Mouse (Mus musculus): ENCODE measurements around the gene Sirpa. TPM values are rescaled to one million over a fixed set of nuclear protein-coding genes. Genes with fewer than 3 reads are reported as not detected.

The Sirpa gene
- polyA plus RNA-seq, 1 experiment = 39.3 TPM

- no peak for DNase-seq (ENCODE audit: low spot score)
Observed at GRCm38 (mm10) chr2:129632324-129632723, 39.7 kb downstream of the Sirpa start.

- DNase-seq (ENCODE audit: low spot score) = no peak
Observed at GRCm38 (mm10) chr2:129633077-129633732, 40.6 kb downstream of the Sirpa start.

DNA sequence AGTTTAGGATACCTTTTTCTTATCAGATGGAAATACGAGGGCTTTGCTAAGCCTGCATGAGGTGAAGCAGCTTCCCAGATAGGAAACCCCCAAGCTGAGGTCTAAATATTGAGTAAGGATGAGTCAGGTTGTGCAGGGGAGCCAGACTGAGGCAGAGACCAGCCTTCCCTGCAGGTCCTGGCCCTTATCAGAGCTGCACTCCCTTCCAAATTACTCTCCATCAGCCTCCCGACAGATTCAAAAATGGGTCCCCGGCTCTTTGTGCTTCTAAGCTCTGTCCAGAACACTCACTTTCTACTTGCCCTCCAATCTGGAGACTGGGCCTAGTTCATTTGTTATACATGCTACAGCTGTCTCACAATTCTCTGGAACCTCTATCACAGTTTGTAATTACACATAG lies 41.3 kb downstream of the Sirpa start:
- DNase-seq (ENCODE audit: low spot score) = no peak

GRCm38 (mm10) chr2:129652616-129653015 lies 60.0 kb downstream of the Sirpa start:
- no peak for DNase-seq (ENCODE audit: low spot score)

- no peak for DNase-seq (ENCODE audit: low spot score)
Observed at GRCm38 (mm10) chr2:129653632-129654031, 61.0 kb downstream of the Sirpa start.

DNA sequence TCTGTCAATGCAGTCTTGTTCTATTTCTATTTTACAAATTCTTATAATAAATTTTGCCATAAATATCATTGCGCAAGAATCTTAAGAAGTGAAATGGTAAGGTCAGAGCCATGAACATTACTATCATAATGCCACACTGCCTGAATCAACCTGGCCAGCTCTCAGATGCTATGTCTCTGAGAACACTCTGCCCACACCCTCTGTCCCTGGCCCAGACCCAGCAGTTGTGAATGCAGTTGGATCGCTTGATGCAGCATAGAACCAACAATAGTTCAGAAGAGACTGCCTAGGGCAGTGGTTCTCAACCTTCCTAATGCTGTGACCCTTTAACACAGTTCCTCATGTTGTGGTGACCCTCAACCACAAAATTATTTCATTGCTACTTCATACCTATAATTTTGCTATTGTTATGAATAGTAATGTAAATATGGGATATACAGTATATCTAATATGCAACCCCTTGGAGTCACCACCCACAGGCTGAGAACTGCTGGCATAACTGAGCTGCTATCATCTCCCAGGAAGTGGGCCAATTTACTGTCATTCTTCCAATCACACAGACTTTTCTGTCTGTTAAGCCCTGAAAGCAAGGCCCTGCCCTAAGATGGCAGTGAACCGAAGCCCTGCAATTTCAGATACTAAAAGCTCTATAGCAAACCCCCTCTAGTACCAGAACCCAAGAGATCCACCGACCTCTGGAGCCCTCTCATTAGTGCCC lies 61.8 kb downstream of the Sirpa start:
- DNase-seq (ENCODE audit: low spot score) = no peak

DNA sequence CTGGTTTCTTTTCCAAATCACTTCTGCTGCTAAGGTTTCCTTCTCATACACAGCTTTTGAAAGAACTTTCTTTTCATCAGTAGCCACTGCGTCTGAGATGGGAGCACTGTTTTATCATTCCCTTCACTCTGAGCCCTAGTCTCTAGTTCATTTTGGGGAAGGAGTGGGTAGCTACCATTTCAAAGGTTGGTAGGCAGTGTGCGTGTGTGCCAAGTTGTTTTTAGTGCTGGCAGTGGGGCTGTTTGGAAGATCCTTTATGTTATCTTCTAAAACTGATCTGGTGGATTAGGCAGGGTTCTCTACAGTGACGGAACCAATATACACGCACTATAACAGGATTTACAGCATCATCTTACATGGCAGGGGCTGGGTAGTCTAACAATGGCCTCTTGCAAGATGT lies 62.4 kb downstream of the Sirpa start:
- DNase-seq (ENCODE audit: low spot score) = no peak

DNA sequence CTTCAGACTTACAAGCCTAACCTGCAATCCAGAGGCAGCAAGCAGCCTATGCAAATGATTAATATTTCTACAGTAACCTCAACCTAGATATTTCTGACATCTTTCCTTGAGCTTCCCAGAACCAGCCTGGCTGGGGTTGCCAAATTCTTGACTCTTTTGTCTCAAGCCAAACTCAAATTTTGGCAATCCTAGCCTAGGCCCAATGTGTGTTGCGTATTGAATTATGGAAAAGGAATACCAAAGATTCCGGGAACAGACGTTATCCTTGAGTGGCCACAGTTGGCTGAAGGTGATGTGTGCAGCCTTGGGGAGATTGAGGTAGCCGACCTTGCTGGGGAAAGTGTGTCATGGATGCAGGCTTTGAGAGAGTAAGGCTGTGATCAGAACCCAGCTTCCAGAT lies 66.2 kb downstream of the Sirpa start:
- DNase-seq (ENCODE audit: low spot score) = no peak

- DNase-seq (ENCODE audit: low spot score) = no peak
Observed at GRCm38 (mm10) chr2:129660020-129660419, 67.4 kb downstream of the Sirpa start.

DNA sequence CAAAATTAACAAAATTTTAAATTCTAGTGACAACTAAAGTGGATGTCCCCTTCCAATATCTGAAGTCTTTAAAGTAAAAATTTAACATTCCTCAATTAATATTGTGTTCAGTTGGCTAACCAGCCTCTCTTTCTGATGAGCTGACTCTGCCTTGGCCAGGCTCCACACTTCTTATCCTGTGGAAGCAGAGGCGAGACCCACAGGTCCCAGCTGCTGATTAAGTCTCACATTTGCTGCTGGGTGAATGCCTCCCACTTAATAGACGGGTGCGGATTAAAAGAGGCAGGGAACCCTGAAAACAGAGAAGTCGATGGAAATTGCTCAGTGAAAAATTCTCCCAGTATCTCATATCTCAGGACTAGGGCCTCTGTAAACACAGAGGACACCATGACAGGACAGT lies 69.8 kb downstream of the Sirpa start:
- no peak for DNase-seq (ENCODE audit: low spot score)

DNA sequence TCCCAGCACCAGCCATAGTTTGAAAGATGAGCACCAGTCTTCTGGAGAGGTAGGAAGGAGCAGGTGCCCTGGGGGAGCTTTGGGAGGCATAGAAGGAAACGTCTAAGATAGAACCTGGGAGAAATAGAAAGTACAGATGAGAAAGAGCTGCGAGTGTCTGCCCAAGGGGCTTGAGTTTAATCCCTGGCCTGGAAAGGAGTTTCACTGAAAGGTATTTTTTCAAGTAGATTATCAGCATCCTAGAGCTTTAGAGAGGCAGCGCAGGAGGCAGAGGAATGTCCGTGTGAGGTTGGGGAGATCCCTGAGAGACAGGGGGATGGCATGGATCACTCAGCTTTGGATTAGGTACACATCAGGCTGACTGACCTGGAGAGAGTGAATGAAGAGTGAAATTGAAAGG lies 79.3 kb downstream of the Sirpa start:
- no peak for DNase-seq (ENCODE audit: low spot score)

- DNase-seq (ENCODE audit: low spot score) = peak; percentile 68
Observed at GRCm38 (mm10) chr2:129674935-129675634, 82.5 kb downstream of the Sirpa start.

- DNase-seq (ENCODE audit: low spot score) = no peak
Observed at GRCm38 (mm10) chr2:129677664-129678063, 85.0 kb downstream of the Sirpa start.

- DNase-seq (ENCODE audit: low spot score) = no peak
Observed at GRCm38 (mm10) chr2:129679066-129679465, 86.4 kb downstream of the Sirpa start.

DNA sequence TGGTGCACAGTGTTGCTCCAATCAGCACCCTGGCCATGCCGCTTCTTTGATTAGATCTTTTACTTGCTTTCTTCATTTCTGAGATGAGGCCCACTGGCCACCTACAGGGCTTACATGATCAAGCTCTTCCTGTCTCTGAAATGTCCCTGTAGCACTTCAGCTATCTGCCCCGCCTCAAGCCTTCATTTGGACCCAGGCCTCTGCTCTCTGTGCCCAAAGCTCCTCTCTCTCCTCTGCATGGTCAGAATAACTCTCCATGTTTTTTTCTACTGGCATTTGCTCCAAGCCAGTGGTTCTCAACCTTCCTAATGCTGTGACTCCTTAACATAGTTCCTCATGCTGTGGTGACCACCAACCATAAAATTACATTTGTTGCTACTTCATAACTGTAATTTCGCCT lies 87.6 kb downstream of the Sirpa start:
- DNase-seq (ENCODE audit: low spot score) = no peak

Other genes starting within 250 kb of the Sirpa start
- gene Il1b, start 221.7 kb upstream of the Sirpa start, polyA plus RNA-seq (2012; rRNA removed) = 0.28 and 0.49 TPM in 2 replicates
- gene F830045P16Rik, start 56.2 kb upstream of the Sirpa start, polyA plus RNA-seq (2012; rRNA removed) = not detected in 2 replicates
- not detected in 2 replicates for gene Pdyn, start 107.0 kb downstream of the Sirpa start, polyA plus RNA-seq (2012; rRNA removed)
- 20.7 and 21.6 TPM in 2 replicates for gene Stk35, start 207.7 kb downstream of the Sirpa start, polyA plus RNA-seq (2012; rRNA removed)

Data from urinary bladder, adult 2 months (tissue).